Mouse (Mus musculus) lung, embryonic 14.5 days (tissue): ENCODE results near the gene Ank3. TPM values are rescaled to one million over a fixed set of nuclear protein-coding genes. Genes with fewer than 3 reads are reported as not detected.

ENCODE experiments used
- ATAC-seq: fragments of 200-750 bp; cut with Nextera tagmentation; 2 replicates; pipeline ENCODE4 v1.8.0; 2017; ENCODE audit warnings: mild to moderate bottlenecking, moderate TSS enrichment, moderate library complexity; ENCODE audit not compliant: insufficient read depth
- DNase-seq: peaks from one replicate; pipeline ENCODE4 v3.0.0-alpha.2; 2015
- H3K27ac ChIP-seq: fragments of 300-500 bp; sonication (generic); 2 replicates; pipeline ENCODE4 v1.5.1; 2014; ENCODE audit warnings: low read depth, mild to moderate bottlenecking, moderate library complexity
- H3K27me3 ChIP-seq: fragments of 300-500 bp; sonication (generic); 2 replicates; pipeline ENCODE4 v1.6.1; 2014; ENCODE audit warnings: low read length, control low read depth; ENCODE audit not compliant: insufficient read depth
- H3K36me3 ChIP-seq: fragments of 300-500 bp; sonication (generic); 2 replicates; pipeline ENCODE4 v1.6.1; 2014; ENCODE audit warnings: control low read depth; ENCODE audit not compliant: insufficient read depth
- H3K4me1 ChIP-seq: fragments of 300-500 bp; sonication (generic); 2 replicates; pipeline ENCODE4 v1.6.1; 2014; ENCODE audit warnings: antibody characterized with exemption, control low read depth; ENCODE audit not compliant: insufficient read depth
- H3K4me2 ChIP-seq: fragments of 300-500 bp; sonication (generic); 2 replicates; pipeline ENCODE4 v1.6.1; 2014; ENCODE audit warnings: mild to moderate bottlenecking
- H3K4me3 ChIP-seq: fragments of 300-500 bp; sonication (generic); 2 replicates; pipeline ENCODE4 v1.5.1; 2014; ENCODE audit warnings: low read depth, low read length
- H3K9ac ChIP-seq: fragments of 300-500 bp; sonication (generic); 2 replicates; pipeline ENCODE4 v1.6.1; 2014
- H3K9me3 ChIP-seq: fragments of 300-500 bp; sonication (generic); 2 replicates; pipeline ENCODE4 v1.6.1; 2016; ENCODE audit warnings: low read depth, low read length, control low read depth
- CTCF ChIP-seq: IDR thresholded peaks from 2 replicates; pipeline ENCODE4 v1.5.1; 2016; ENCODE audit warnings: antibody characterized with exemption, low read depth
- WGBS: fragments of 180-500 bp; shearing (Covaris S2); extraction: QIAGEN DNeasy Blood & Tissue Kit; methylation state at CpG from one replicate; pipeline ENCODE4 v1.1.7; 2014; 5-methylcytosine and 5-hydroxymethylcytosine counted together
- polyA plus RNA-seq: library from polyadenylated mRNA; unstranded; fragments of >200 nt; fragmentation: Nextera tagmentation; extraction: Ambion mirVana; gene quantifications from 2 replicates; pipeline ENCODE4 v1.2.1, GENCODE M21; 2014

Ank3 gene
- polyA plus RNA-seq, 1 experiment from 2014 or later = 16.2 TPM

- no peak for DNase-seq
- H3K4me1 ChIP-seq = no peaks in the 10 kb centered on the region
- H3K4me3 ChIP-seq = no peak overlapping the region
- peaks cover 8% of the 10 kb centered on the region; the same call in 1 of the 2 replicates for H3K36me3 ChIP-seq
- no peak for TF ChIP-seq CTCF
- ATAC-seq = no peak
- H3K27me3 ChIP-seq = no peaks in the 10 kb centered on the region
- 71% methylated on average over 9 of the region's 9 CpGs for WGBS
- H3K27ac ChIP-seq = no peak overlapping the region
- no peaks in the 10 kb centered on the region for H3K9me3 ChIP-seq
- H3K9ac ChIP-seq = no peak overlapping the region
- H3K4me2 ChIP-seq = no peak overlapping the region
Observed at GRCm38 (mm10) chr10:70006380-70006779, 607.8 kb downstream of the Ank3 start.

DNA sequence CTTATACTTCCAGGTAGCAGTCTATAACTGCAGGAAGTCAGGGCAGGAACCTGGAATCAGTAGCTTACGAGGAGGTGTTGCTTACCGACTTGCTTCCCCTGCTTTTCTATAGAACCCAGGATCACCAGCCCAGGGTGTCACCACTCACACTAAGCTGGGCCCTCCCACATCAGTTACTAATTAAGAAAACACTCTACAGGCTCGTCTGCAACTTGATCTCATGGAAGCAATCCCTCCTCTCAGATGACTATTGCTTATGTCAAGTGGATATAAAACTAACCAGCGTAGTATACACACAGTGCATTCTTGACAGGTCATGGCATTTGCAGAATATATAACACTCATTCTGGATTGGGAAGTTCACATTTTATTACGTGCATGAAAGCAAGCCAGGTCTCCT is 613.2 kb downstream of the Ank3 start:
- Histone ChIP-seq H3K9me3 (no peaks in the 10 kb centered on the region), H3K4me3 (no peak overlapping the region), H3K9ac (no peak overlapping the region), H3K4me1 (no peaks in the 10 kb centered on the region), H3K36me3 (0 out of 2 replicates have a peak, but pooled peaks cover 3% of the 10 kb centered on the region), H3K27me3 (no peaks in the 10 kb centered on the region), H3K27ac (no peak overlapping the region), H3K4me2 (no peak overlapping the region)
- 60% methylated on average over 5 of the region's 5 CpGs for WGBS
- ATAC-seq = no peak
- no peak for DNase-seq
- no peak for TF ChIP-seq CTCF

GRCm38 (mm10) chr10:70013931-70014330 is 615.4 kb downstream of the Ank3 start:
- WGBS = 88% methylated on average over 13 of the region's 13 CpGs
- no peaks in the 10 kb centered on the region for H3K9me3 ChIP-seq
- H3K27me3 ChIP-seq = no peaks in the 10 kb centered on the region
- H3K4me3 ChIP-seq = no peak overlapping the region
- H3K9ac ChIP-seq = no peak overlapping the region
- TF ChIP-seq CTCF = no peak
- no peak overlapping the region for H3K27ac ChIP-seq
- DNase-seq (no peak), ATAC-seq (no peak)
- H3K36me3 ChIP-seq = 0 out of 2 replicates have a peak, but pooled peaks cover 3% of the 10 kb centered on the region
- no peak overlapping the region for H3K4me2 ChIP-seq
- H3K4me1 ChIP-seq = no peaks in the 10 kb centered on the region

- H3K36me3 ChIP-seq = 0 out of 2 replicates have a peak, but pooled peaks cover 3% of the 10 kb centered on the region
- H3K4me3 ChIP-seq = no peak overlapping the region
- H3K4me1 ChIP-seq = no peaks in the 10 kb centered on the region
- H3K9me3 ChIP-seq = no peaks in the 10 kb centered on the region
- DNase-seq (no peak), ATAC-seq (no peak)
- 83% methylated on average over 9 of the region's 9 CpGs for WGBS
- no peak overlapping the region for H3K27ac ChIP-seq
- no peak for TF ChIP-seq CTCF
- no peak overlapping the region for H3K9ac ChIP-seq
- no peak overlapping the region for H3K4me2 ChIP-seq
- no peaks in the 10 kb centered on the region for H3K27me3 ChIP-seq
Observed at GRCm38 (mm10) chr10:70015201-70015600, 616.6 kb downstream of the Ank3 start.

DNA sequence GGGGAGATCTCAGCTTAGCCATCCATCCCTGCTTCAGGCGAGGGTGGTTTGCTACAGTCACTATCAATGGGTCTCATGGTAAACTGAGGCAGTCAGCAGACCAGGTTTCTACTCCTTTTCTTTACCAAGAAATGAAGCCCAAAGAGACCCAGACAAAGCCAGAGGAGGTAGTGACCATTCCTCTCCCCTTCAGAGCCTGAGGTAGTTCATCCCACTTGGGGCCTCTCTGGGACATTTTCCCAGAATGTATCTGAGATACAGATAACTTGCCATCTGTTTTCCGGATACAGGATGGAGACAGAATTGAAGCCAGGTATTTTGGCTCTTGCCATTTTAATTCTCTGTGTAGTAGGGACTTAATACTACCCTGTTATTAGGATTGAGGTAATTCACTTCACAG is 620.1 kb downstream of the Ank3 start:
- H3K4me1 ChIP-seq = no peaks in the 10 kb centered on the region
- 86% methylated on average over 2 of the region's 2 CpGs for WGBS
- 0 out of 2 replicates have a peak, but pooled peaks cover 3% of the 10 kb centered on the region for H3K36me3 ChIP-seq
- H3K27ac ChIP-seq = no peak overlapping the region
- DNase-seq (no peak), ATAC-seq (no peak)
- TF ChIP-seq CTCF = no peak
- no peaks in the 10 kb centered on the region for H3K27me3 ChIP-seq
- no peak overlapping the region for H3K9ac ChIP-seq
- no peak overlapping the region for H3K4me3 ChIP-seq
- H3K9me3 ChIP-seq = no peaks in the 10 kb centered on the region
- no peak overlapping the region for H3K4me2 ChIP-seq

DNA sequence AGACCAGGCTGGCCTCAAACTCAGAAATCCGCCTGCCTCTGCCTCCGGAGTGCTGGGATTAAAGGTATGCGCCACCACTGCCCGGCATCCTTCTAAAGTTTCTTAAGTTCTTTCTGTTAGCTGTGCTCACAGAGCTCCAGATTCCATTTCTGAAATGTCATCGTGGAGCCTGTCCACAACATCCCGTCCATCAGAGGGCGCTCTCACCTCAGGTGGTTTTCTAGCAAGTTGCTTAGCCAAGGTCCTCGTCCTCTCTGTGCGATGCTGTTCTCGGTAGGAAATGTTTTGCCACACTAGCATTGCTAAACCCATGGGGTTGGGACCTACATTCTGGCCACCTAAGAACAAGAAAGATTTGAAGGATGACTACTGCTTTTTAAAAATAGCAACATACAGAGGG is 623.1 kb downstream of the Ank3 start:
- no peaks in the 10 kb centered on the region for H3K9me3 ChIP-seq
- H3K9ac ChIP-seq = no peak overlapping the region
- 85% methylated on average over 10 of the region's 10 CpGs for WGBS
- peak; percentile 47 for DNase-seq
- no peaks in the 10 kb centered on the region for H3K4me1 ChIP-seq
- no peak overlapping the region for H3K4me3 ChIP-seq
- H3K4me2 ChIP-seq = no peak overlapping the region
- ATAC-seq = no peak
- H3K36me3 ChIP-seq = no peaks in the 10 kb centered on the region
- peak; percentile 50 for TF ChIP-seq CTCF
- no peak overlapping the region for H3K27ac ChIP-seq
- no peaks in the 10 kb centered on the region for H3K27me3 ChIP-seq

- Histone ChIP-seq H3K36me3 (no peaks in the 10 kb centered on the region), H3K27me3 (no peaks in the 10 kb centered on the region), H3K4me3 (no peak overlapping the region), H3K4me2 (no peak overlapping the region), H3K27ac (no peak overlapping the region), H3K9ac (no peak overlapping the region), H3K9me3 (no peaks in the 10 kb centered on the region), H3K4me1 (no peaks in the 10 kb centered on the region)
- ATAC-seq (no peak), DNase-seq (no peak)
- WGBS = 30% methylated on average over 5 of the region's 5 CpGs
- TF ChIP-seq CTCF = no peak
Observed at GRCm38 (mm10) chr10:70022596-70022995, 624.0 kb downstream of the Ank3 start.

DNA sequence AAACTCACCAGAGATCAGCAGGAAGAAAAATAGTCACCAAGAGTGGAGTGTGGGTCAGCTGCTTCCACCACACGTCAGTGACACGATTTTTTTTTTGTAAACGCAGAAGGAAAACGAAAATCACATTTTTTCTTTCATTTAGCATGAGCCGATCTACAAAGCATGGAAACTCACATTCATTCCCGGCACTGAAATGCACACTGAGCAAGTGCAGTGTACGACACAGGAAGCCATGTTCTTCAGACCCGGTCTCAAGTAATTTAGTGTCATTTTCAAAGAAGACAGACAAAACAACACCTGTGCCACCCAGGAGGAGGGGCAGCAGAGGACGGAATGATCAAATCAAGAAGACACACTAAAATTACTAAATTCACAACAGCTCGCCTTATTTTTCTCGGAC is 625.3 kb downstream of the Ank3 start:
- no peaks in the 10 kb centered on the region for H3K27me3 ChIP-seq
- TF ChIP-seq CTCF = no peak

More for the DNA sequence above, 625.3 kb downstream of the Ank3 start:
- Histone ChIP-seq H3K36me3 (no peaks in the 10 kb centered on the region), H3K9ac (no peak overlapping the region), H3K4me2 (no peak overlapping the region), H3K4me3 (no peak overlapping the region), H3K9me3 (no peaks in the 10 kb centered on the region), H3K27ac (no peak overlapping the region), H3K4me1 (no peaks in the 10 kb centered on the region)
- DNase-seq (no peak), ATAC-seq (no peak)
- 76% methylated on average over 11 of the region's 11 CpGs for WGBS
